Mouse (Mus musculus): ENCODE results near the gene Amz2.
"Not testable (repeated sequence)": the region's sequence is repeated elsewhere in the genome, so short reads cannot be mapped to it uniquely, and the experiment has no call there.

Gene Amz2

DNA sequence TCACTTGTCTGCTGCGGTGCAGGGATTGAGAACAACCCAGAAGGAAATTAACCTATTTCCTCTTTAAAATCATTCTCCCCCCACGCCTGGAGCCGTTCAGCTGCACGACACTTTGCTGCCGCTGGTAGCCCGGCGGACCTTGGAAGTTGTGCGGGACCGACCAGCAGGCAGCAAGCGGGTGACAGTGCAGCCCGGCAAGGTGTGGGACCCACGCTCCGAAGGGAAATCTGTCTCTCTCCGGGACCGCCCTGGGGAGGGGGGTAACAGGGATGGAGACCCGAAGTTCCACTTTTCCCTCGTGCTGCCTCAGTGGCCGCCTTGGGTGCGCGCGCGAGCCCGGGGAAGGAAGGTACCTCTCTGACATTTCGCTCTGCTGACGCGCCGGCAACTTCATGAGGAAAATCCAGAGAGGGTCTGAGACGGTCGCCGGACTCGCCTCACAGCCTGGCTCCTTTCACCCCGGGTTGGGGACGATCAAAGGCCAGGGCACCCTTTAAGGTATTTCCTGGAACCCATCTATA is 46.5 kb downstream of the Amz2 start:
- DNase-seq = peak; percentile 59

DNA sequence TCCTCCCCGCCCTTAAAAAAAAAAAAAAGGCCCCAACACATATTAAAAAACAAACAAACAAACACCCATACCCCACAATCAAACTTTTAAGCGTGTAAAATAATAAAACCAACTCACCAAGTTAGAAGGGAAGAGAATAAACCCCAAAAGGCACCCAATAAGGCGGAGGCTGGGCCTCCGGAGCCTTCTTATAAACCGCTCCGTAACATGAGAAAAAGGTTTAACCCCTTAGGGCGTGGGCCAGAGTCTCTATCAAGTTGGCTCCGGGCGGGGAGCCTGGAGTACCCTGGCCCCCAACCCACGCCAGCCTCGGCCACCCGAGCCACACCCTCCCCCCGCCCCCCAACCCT is 47.0 kb downstream of the Amz2 start:
- no peak for DNase-seq

DNA sequence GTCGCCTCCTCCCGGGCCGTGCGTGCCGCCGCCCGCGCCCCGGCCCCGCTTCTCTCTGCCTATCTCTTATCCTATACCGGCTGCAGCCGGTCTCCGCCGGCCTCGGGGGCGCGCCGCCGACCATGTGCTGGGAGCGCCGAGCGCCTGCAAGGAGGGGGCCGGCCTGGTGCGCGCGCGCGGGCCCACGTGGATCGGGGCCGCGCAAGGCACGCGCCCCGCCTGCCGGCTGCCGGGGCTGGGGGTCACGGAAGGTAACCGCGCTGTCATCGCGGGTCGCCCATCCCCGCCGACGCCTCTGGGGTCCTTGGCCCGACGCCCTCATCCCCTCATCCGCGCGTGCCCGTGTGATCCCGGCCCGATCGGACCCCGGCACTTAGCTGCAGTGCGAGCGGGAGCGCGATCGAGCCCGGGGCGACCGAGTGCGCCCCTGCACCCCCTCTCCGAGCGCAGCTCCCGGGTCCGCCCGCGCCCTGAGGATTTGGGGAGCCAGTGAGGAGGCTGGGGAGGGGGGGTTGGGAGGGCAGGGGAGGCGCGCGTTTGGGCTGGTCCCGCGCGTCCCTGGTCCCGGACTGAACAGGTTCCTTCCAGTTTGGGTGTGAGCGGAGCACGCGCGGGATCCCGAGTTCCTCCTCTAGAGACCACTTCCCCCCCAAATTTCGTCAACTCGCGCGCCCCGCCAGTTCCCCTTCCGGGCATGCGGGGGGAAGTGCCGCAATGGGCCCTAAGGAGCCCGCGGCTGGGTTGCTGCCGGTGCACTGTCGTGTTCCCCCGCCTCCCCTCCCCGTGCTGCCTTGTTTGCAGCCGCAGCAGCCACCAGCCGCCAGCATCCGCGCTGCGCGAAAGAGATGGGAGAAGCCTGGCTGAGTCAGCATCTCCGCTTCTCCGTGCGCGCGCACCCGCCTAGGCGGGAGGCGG is 47.7 kb downstream of the Amz2 start, which contains the start of the genes Arsg and Slc16a6:
Arsg (plus strand) TSS at position 204 of the 915 bp plus-strand sequence.
Slc16a6 (minus strand) TSS at position 428 of the 915 bp plus-strand sequence.
- DNase-seq = peak; percentile 93

DNA sequence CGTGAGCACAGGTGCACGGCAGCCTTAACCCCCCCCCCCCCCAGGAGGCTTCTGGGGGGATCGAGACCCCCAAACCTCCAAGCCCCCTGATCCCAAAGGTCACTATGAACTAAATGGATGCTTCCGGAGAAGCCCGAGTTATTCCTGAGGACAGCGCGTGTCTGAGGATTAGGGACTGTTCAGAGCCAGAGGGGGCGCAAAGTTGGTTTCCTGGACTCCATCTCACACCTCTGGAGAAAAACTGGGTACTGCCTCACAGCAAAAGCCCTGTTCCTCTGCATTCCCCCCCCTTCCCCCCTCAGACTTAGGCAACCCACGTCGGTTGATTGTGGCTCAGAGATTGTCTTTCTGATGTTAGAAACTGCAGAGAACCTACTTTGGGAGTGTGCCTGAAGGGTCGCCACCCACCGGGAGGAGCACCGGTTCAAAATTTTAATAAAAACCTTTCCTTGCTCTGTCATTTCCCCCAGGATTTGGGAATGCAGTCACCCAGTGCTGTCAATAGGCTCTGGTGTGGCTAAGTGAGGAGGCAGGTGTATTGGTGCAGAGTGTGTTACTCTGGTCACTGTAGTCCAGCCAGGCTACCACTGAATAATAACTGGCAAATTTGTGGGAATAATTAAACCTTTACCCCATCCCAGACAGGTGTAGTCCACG is 48.5 kb downstream of the Amz2 start:
- no peak for DNase-seq

DNA sequence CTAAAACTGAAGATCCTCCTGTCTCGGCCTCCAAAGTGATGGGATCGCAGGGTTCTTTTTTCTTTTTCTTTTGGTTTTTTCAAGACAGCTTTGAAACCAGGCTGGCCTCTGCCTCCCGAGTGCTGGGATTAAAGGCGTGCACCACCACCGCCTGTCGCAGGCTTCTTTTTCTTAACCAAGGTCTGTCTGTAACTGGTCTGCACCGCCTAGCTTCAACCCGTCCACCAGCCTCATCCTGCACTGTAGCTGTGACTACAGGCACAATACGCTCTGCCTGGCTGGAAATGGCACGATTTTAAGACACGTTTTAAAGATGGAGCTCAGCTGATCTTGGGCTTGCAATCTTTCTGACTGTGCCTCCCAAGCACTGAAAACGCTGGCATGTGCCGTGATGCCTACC is 49.1 kb downstream of the Amz2 start:
- DNase-seq = no peak

DNA sequence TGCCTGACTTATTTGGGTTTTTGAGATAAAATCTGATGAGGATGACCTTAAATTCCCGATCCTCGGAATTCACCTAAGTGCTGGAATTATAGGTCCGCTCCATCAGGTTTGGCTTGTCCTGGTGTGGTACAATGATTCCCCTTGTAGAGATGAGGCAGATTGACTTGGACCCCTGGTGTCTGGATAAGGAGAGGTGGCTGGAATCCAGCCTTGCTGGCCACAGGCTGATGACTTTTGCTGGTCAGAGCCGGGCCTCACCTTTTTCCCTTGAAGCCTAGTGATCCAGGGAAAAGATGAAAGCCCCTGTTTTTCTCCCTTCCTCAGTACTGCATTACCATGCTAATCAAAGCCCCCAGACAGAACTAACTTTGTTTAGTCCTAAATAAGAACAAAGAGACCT is 50.0 kb downstream of the Amz2 start:
- DNase-seq = no peak

DNA sequence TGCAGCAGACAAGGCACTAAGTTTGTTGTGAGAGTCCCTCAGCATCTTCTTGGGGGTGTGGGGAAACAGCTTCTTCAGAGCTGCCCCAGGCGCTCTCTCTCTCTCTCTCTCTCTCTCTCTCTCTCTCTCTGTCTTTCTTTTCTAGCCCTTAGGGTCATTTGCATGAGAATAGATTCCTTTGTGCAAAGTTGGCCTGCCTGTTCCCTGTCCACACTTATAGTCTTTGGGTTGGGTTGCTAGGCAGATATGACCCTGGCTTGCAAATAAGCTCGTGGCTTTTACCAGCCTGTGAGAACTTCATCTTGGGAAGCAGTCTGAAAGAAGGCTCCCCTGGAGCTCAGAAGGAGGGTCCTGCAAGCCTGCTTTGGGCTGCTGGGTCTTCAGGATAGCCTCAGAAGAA is 50.5 kb downstream of the Amz2 start:
- no peak for DNase-seq

DNA sequence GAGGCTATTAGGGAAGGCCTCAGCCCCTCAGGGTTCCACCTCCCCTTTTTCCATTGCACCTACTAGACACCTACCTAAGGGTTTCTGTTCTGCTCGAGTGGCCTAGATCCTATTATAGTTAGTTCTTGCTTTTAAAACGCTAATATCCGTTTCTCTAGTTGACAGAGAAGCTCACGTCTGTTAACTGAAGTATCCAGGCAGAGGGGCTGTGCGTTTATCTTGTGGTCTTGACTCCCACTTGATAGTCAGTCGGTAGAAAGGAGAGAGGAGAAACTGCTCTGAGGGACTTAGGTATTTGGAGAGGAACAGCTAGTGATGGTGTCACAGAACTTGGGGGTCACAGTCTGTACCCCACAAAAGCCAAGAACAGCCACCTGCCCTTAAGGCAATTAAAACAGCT is 50.9 kb downstream of the Amz2 start:
- no peak for DNase-seq

DNA sequence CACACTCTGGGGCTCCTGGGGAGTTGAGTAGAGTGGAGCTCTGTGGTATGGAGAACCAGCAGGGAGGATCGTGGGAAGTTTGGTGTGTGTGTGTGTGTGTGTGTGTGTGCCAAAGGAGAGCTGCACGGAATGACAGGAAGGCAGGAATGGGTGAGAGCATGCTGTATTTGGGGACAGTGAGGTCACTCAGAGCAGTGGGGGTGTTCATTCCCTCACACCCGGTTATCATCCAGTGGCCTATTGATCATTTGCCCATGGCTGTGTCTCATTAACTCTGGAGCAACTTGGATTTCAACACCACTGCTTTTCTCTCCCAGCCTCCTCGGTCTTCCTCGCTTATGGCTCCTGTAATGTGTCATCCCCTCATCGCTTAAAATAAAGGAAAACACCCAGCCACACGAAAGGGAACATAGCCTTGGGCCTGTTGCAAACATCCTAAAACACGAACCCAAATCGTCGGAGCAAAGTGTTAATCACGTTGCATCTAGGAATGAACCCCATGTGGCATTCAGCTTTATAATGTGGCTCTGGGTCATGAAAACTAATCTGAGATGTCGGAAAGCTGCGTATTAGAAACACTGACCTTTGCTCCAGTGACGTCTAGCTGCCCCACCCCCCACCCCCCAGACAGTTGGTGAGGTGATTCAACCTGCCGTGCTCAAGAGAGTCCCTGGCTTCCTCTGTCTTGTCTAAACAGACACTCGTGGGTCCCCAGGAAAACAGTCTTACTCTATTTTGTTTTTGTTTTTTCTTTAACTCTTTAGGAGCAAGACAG is 52.0 kb downstream of the Amz2 start:
- DNase-seq = no peak

DNA sequence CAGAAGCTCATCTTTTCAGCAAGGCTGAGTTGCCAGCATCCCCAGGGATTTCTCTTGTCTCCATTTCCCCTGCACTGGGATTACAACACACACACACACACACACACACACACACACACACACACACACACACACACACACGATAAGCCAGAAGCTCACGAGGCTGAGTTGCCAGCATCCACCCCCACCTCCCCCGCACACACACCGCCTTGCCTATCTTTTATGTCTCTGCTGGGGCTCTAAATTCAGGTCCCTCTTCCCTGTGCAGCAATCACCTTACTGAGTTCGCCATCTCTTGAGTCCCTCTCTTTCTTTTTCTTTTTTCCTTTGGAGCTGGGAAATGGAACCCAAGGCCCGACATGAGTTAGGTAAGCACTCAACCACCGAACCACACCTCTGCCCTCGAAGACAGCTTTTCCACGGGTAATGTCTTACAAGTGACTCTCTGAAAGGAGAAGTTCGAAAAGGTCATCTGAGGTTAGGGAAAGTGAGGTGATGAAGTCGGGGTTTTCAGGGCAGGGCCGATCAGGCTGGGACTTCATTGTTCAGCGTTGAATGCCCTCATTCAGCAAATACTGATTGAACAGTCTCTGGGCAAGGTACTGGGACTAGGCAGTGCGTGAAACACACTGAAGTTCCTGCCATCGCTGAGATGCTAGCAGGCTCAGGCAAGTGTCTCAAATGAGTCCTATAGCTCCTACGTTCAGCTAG is 54.0 kb downstream of the Amz2 start:
- DNase-seq = no peak

DNA sequence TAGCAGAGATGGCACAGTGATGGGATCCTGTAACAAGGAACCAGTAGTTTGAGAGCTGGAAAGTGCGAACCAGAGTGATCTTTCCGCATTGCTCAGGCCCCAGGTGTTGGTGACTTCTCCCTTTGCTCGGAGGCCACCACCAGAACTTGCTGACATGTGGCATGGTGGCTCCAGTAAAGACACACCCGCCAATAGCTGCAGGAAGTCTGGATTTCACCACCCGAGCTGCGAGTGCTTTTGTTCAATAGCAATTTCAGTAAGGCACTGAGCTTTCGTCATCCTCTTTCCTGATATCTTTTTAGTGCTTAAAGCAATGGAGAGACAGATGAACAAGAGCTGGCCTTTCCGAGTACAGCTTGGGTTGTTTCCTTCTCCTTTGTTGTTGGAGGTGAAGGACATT is 54.7 kb downstream of the Amz2 start:
- no peak for DNase-seq

DNA sequence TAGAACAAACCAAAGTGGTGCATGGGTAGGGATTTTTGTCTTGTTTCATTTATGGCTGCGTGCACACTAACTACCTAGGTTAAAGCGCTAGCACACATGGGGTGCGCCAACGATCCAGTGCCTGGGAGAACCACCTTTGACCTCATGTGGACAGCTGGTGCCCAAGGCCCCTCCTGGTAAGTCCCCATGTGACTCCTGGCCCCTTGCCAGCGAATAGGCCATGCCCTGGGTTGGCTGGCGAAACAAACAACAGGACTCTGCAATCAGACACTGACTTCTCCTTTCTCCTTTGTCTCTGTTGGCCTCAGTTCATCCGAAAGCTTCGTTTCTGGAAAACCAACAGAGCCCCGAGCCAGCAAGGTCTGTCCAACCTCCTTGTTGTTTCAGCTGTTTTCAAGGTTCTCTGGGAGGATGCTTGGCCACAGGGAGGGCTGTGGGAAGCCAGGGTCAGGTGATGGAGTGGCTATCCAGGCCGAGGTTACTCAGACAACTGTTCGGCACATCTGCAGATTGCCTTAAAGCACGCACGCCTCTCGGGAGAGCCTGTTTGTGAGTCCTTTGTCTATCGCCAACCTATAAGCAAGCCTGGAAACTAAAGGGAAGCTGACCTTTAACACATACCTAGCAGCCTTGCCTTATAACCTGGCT is 59.8 kb downstream of the Amz2 start:
- no peak for DNase-seq

DNA sequence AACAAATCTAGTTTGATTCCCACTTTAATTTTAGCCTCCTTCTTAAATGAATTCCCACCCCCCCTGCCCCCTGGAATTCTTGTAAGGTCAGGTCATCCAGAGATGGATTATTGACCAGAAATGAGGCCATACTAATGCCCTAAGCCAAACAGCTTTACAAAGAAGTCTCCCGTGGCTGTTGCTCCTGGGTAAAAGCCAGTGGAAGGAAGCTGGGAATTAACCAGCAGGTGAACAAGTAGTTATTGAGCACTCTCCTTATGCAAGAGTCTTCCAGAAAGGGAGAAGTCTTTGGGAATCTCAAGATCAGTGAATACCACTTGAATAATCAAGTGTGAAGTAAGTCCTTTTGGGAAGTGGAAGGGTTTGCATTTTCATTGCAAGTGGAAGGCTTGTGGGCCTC is 61.4 kb downstream of the Amz2 start:
- DNase-seq = no peak

DNA sequence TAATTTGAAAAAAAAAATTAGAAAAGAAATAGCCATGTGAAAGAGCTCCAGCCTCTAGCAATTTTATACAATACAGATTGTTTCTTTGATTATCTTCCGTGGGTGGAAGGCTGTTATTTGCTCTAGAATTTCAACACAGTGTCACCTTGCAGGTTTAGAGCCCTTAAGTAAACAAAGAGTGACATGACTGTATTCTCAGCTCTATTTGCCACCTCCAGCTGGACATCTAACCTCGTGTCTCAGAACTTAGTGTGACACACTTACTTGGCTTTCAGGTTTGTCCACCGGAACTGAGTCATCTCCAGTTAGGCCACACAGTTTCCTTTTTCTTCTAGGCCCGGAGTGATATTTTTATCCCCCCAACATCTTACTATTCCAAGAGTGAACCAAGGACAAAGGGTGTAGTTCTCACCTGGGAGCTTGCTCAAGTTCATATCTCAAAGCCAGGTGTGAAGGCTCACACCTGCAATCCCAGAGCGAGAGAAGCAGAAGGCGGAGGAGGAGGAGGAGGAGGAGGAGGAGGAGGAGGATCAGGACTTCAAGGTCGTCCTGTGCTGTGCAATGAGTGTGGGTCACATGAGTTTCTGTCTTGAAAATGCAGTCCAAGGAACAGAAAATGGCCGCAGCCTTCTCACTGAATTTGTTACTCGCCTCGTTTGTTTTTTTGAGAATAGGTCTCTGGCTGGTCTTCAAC is 62.4 kb downstream of the Amz2 start:
- DNase-seq = no peak

DNA sequence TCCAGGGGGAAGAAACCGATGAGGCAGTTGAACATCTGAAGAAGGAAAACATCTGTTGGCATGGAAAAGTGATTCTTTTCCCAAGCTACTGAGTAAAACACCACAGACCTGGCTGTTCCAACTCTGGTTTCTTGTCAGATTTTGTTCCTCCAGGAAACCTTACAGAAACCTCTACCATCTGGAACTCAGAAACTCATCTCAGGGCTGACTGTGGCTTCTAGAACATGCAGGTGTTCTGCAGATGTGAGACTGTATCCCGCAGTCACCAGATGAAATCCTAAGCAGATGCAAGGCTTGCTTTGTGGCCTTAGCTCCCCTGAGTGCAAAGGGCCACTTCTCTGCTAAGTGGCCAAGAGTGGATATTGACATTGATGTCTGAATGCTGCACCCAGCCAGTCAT is 64.0 kb downstream of the Amz2 start:
- DNase-seq = no peak

DNA sequence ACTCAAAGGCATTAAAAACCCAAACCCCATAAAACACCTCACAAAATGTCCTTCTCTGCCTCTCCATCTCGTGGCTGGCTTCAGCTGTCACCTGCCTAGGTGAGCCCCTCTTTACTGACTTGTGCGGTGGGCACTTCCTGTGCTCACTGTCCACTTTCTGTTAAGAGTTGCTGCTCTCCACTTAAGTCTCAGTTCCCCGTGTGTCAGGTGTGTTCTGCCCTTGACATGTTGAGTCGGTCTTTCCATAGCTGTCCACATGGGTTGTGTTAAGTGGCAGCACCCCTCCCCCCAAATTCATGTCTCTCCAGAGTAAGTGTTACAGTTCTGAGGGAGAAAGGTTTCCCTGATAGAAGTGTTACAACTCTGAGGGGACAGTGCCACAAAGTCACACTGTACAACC is 66.1 kb downstream of the Amz2 start:
- no peak for DNase-seq

DNA sequence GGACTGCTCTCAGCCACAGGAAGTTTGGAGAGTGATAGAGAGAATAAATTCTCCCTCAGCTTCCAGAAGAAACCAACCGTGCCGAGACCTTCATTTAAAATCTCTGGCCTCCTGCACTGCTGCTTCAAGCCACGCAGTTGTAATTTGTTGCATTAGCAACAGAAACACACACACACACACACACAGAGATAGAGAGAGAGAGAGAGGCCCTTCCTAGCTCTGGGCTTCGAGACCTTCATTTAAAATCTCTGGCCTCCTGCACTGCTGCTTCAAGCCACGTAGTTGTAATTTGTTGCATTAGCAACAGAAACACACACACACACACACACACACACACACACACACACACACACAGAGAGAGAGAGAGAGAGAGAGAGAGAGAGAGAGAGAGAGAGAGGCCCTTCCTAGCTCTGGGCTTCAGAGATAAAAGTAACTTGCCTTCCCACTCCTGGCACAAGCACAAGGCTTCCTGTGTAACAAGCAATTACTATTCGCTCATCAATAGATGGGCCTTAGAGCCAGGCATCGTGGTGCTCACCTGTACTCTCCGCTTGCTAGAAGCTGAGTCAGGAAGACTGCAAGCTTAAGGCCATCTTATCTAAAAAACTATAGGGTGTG is 67.2 kb downstream of the Amz2 start:
- DNase-seq = not testable (repeated sequence)

DNA sequence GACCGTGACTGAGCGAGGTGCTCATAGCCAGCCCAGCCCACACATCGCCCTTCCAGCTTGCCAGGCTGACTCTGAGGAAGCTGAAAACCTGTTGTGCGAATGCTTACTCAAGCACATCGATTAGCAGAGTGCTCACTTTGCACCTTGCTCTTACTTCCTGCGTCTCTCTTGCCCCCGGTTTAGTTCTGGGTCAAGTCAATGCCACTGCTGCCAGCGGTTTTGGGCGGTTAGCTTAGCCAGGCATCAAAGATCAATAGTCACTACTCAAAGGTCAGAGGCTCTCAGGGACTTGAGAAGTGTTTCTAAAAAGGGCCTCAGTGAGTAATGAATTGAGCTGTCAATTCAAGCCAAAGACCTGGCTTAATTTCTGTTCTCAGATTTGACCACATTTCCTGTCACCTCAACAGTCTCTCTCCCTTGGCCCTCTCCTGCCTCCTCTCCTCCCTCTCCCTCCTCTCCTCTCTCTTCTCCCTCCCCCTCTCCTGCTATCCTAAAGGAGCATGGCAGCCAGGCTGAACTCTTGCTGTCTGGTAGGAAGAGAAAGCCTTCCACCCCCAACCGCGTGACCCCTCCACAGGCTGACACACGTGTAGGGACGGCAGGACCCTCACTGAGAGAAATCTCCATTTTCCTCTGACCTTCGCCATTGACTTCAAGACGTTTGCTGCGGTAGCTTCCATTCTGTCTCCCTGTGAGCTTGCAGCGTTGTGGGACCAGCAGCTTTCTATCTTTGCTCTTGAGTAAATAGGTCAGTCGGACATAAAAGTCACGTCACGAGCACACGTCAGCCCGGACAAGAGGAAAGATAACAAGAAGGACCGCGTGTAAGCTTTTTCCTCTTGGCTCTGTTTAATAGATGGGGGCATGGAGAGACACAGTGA is 69.4 kb downstream of the Amz2 start:
- no peak for DNase-seq

DNA sequence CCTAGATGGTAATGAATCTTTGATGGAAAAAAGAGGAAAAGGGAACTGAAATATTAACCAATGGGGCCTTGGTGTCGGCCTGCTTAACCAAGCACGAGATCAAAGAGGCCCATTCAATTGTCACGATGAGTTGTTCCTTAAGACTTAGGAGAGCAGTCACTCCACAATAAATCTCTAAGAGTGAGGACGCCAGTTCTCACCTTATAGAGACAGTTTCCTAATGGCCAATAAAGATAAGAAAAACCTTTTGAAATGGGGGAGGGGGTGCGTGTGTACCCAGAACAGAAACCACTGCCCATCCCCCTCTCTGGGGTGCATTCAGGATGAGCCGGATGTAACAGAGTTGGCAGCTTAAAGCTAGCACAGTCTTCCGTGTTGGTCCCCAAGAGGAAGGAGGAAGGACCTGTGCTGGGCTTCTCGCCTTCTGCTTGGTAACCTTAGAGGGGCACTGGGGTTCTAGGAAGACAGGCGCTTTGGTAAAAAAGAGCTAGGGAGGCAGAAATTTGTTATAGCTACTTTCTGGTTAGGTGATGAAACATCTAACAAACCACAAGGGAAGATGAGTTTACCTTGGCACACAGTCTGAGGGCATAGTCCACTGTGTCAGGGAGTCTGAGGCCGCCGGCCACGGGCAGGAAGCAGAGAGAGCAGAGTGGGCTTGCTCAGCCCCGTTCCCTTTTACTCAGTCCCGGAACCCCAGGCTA is 70.2 kb downstream of the Amz2 start:
- DNase-seq = peak; percentile 63

Measured in thymus, postnatal 25 days (tissue).